Mouse (Mus musculus) C2C12 (cell line): ENCODE measurements at regions not wholly inside any gene's neighbourhood (a gene's known extent, or its start where the extent isn't known, plus 50 kb on each side); places are given as distances from the start of the nearest gene placed in this dataset.

Experiments
- CEBPB ChIP-seq: IDR thresholded peaks from one replicate; pipeline ENCODE4 v1.6.1; 2011; ENCODE audit warnings: low read depth, mild to moderate bottlenecking, control low read depth, moderate library complexity
- CTCF ChIP-seq: IDR thresholded peaks from one replicate; pipeline ENCODE4 v1.5.1; 2011; ENCODE audit not compliant: control insufficient read depth, insufficient read depth, insufficient read length
- FOSL1 ChIP-seq: IDR thresholded peaks from one replicate; pipeline ENCODE4 v1.8.0; 2011; ENCODE audit warnings: mild to moderate bottlenecking, low read length; ENCODE audit not compliant: poor library complexity, insufficient read depth, severe bottlenecking
- MAX ChIP-seq: IDR thresholded peaks from one replicate; pipeline ENCODE4 v1.6.1; 2011; ENCODE audit warnings: mild to moderate bottlenecking, control low read depth
- MYOD1 ChIP-seq: IDR thresholded peaks from one replicate; pipeline ENCODE4 v1.6.1; 2011; ENCODE audit warnings: low read depth; ENCODE audit not compliant: control insufficient read depth, insufficient read length
- USF1 ChIP-seq: IDR thresholded peaks from one replicate; pipeline ENCODE4 v1.6.1; 2011; ENCODE audit warnings: low read depth, mild to moderate bottlenecking, control low read depth, moderate library complexity

DNA sequence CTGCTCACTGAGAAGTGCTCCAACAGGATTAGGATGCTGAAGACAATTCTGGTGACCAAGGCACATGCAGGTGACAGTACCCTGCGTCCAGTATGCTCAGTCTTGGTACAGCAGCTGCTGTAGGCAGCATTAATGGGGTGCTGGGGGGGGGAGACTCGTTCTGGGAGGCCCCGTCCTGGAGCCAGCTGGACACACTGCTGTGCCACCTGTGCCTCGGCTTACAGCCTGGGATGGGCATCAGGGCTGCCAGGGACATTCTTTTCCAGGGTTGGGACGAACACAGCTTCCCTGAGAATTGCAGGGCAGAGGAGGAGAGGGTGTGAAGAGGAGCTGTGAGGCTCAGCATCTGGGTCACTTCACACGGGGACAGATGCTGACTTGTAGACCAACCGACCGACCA is 135.3 kb downstream of the Zfp36l2 start:
- no peak for TF ChIP-seq CTCF
- TF ChIP-seq FOSL1: no peak
- no peak for TF ChIP-seq CEBPB
- no peak for TF ChIP-seq USF1
- TF ChIP-seq MYOD1: no peak
- no peak for TF ChIP-seq MAX
